Mouse (Mus musculus): ENCODE measurements around the gene Mink1. TPM values are rescaled to one million over a fixed set of nuclear protein-coding genes. Genes with fewer than 3 reads are reported as not detected.
A peak's percentile ranks its signal among the peaks of the same experiment; 100 is the strongest.

Mink1 gene
- total RNA-seq, 1 experiment: 23.0 TPM

DNA sequence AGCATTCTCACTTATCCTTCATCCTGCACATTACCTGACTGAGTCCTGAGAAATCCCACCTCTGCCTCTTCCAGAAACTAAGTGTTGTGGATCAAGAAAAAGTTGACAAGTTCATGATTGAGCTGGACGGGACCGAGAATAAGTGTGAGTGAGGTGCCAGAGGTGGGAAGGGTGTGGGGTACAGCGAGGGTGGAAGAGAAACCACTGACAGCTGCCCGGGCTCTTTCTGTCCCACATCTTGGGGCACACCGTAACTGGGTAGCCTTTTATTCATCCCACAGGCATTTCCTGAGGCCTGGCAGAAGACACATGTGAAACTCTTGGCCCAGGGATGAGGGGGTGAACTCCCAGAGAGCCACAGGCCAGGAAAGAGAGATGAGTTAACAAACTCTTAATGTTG, 95.8 kb downstream of the Mink1 start:
- H3K4me1 ChIP-seq (ENCODE audit: control insufficient read depth in 2 of 2, insufficient read depth in 2 of 2, low read length in 2 of 2, poor library complexity in 1 of 2): peaks cover 8 to 25% of the 10 kb centered on the region in 2 experiments; a peak in 3 of 4 replicates
- no peak overlapping the region for H3K4me3 ChIP-seq (ENCODE audit: insufficient read depth in 1 of 2, low read depth in 1 of 2, low read length in 2 of 2, poor library complexity in 1 of 2, severe bottlenecking in 1 of 2)
- in situ Hi-C loops (cut with MboI; ENCODE audit: low sequenced_read_pairs in 2 of 2, unreplicated experiment in 2 of 2): no loop called here
- H3K27ac ChIP-seq (ENCODE audit: insufficient read depth, low read depth, low read length, poor library complexity, severe bottlenecking): no peak overlapping the region
- H3K9me3 ChIP-seq (ENCODE audit: control insufficient read depth, insufficient read depth, low read depth, low read length): no peaks in the 10 kb centered on the region
- peak overlapping the region; percentile 27; the same call in 1 of the 2 replicates for H3K9ac ChIP-seq (ENCODE audit: insufficient read depth, low read depth, low read length, poor library complexity, severe bottlenecking)
- no peak for TF ChIP-seq ZNF384 (IDR thresholded peaks at IDR 0.05; ENCODE audit: low read depth, low read length)
- no peak for TF ChIP-seq ZC3H11A (IDR thresholded peaks at IDR 0.05; ENCODE audit: borderline replicate concordance, low read depth, low read length)
- no peak for TF ChIP-seq HCFC1 (IDR thresholded peaks at IDR 0.05; ENCODE audit: borderline replicate concordance, insufficient read depth, low read length)
- TF ChIP-seq MAFK (IDR thresholded peaks at IDR 0.05; ENCODE audit: insufficient read depth, low read depth, low read length): no peak
- no peak for TF ChIP-seq CHD2 (IDR thresholded peaks at IDR 0.05; ENCODE audit: low read depth, low read length)
- H3K36me3 ChIP-seq (ENCODE audit: control insufficient read depth, insufficient read depth, low read length, poor library complexity, severe bottlenecking): peaks cover 14% of the 10 kb centered on the region
- no peak for DNase-seq (ENCODE audit: low read depth, low spot score)

DNA sequence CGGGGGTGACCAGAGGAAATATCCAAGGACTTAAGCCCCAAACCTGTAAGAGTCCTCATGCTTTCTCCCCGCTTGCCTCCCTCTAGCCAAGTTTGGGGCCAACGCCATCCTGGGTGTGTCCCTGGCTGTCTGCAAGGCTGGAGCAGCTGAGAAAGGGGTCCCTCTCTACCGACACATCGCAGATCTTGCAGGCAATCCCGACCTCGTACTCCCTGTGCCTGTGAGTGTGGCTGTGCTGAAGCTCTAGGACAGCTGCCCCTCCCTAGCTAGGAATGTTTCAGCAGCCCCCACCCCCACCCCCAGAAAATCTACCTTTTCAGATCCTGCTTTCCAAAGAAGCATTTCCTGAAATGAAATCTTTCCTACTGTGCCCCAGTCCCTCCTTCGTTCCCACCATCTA, 96.3 kb downstream of the Mink1 start:
- TF ChIP-seq CHD2 (IDR thresholded peaks at IDR 0.05; ENCODE audit: low read depth, low read length) (no peak), ZNF384 (IDR thresholded peaks at IDR 0.05; ENCODE audit: low read depth, low read length) (no peak), HCFC1 (IDR thresholded peaks at IDR 0.05; ENCODE audit: borderline replicate concordance, insufficient read depth, low read length) (no peak), MAFK (IDR thresholded peaks at IDR 0.05; ENCODE audit: insufficient read depth, low read depth, low read length) (no peak), ZC3H11A (IDR thresholded peaks at IDR 0.05; ENCODE audit: borderline replicate concordance, low read depth, low read length) (no peak)
- no peaks in the 10 kb centered on the region for H3K9me3 ChIP-seq (ENCODE audit: control insufficient read depth, insufficient read depth, low read depth, low read length)
- peak overlapping the region; percentile 27; the same call in 1 of the 2 replicates for H3K9ac ChIP-seq (ENCODE audit: insufficient read depth, low read depth, low read length, poor library complexity, severe bottlenecking)
- H3K4me1 ChIP-seq (ENCODE audit: control insufficient read depth in 2 of 2, insufficient read depth in 2 of 2, low read length in 2 of 2, poor library complexity in 1 of 2): peaks cover 8 to 25% of the 10 kb centered on the region in 2 experiments; a peak in 3 of 4 replicates
- no peak for DNase-seq (ENCODE audit: low read depth, low spot score)
- no peak overlapping the region for H3K4me3 ChIP-seq (ENCODE audit: insufficient read depth in 1 of 2, low read depth in 1 of 2, low read length in 2 of 2, poor library complexity in 1 of 2, severe bottlenecking in 1 of 2)
- peaks cover 14% of the 10 kb centered on the region for H3K36me3 ChIP-seq (ENCODE audit: control insufficient read depth, insufficient read depth, low read length, poor library complexity, severe bottlenecking)
- in situ Hi-C loops (cut with MboI; ENCODE audit: low sequenced_read_pairs in 2 of 2, unreplicated experiment in 2 of 2): no loop called here
- H3K27ac ChIP-seq (ENCODE audit: insufficient read depth, low read depth, low read length, poor library complexity, severe bottlenecking): no peak overlapping the region

DNA sequence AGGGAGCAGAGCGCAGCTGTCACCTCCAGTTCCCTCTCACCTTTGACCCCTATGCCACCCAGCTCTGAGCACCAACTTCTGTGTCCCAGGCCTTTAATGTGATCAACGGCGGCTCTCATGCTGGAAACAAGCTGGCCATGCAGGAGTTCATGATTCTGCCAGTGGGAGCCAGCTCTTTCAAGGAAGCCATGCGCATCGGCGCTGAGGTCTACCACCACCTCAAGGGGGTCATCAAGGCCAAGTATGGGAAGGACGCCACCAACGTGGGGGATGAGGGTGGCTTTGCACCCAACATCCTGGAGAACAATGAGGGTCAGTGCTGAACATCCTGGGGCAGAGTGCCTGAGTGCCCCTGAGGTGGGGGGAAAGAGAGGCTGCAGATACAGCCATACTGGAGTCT, 97.9 kb downstream of the Mink1 start:
- Histone ChIP-seq H3K36me3 (ENCODE audit: control insufficient read depth, insufficient read depth, low read length, poor library complexity, severe bottlenecking) (peaks cover 25% of the 10 kb centered on the region), H3K9ac (ENCODE audit: insufficient read depth, low read depth, low read length, poor library complexity, severe bottlenecking) (no peak overlapping the region), H3K27ac (ENCODE audit: insufficient read depth, low read depth, low read length, poor library complexity, severe bottlenecking) (no peak overlapping the region), H3K9me3 (ENCODE audit: control insufficient read depth, insufficient read depth, low read depth, low read length) (no peaks in the 10 kb centered on the region), H3K4me1 (ENCODE audit: control insufficient read depth in 2 of 2, insufficient read depth in 2 of 2, low read length in 2 of 2, poor library complexity in 1 of 2) (peaks cover 8 to 25% of the 10 kb centered on the region in 2 experiments; a peak in 3 of 4 replicates), H3K4me3 (ENCODE audit: insufficient read depth in 1 of 2, low read depth in 1 of 2, low read length in 2 of 2, poor library complexity in 1 of 2, severe bottlenecking in 1 of 2) (no peak overlapping the region)
- no peak for DNase-seq (ENCODE audit: low read depth, low spot score)
- no peak for TF ChIP-seq MAFK (IDR thresholded peaks at IDR 0.05; ENCODE audit: insufficient read depth, low read depth, low read length)
- no peak for TF ChIP-seq ZC3H11A (IDR thresholded peaks at IDR 0.05; ENCODE audit: borderline replicate concordance, low read depth, low read length)
- TF ChIP-seq ZNF384 (IDR thresholded peaks at IDR 0.05; ENCODE audit: low read depth, low read length): no peak
- no peak for TF ChIP-seq HCFC1 (IDR thresholded peaks at IDR 0.05; ENCODE audit: borderline replicate concordance, insufficient read depth, low read length)
- no peak for TF ChIP-seq CHD2 (IDR thresholded peaks at IDR 0.05; ENCODE audit: low read depth, low read length)
- in situ Hi-C loops (cut with MboI; ENCODE audit: low sequenced_read_pairs in 2 of 2, unreplicated experiment in 2 of 2): no loop called here

DNA sequence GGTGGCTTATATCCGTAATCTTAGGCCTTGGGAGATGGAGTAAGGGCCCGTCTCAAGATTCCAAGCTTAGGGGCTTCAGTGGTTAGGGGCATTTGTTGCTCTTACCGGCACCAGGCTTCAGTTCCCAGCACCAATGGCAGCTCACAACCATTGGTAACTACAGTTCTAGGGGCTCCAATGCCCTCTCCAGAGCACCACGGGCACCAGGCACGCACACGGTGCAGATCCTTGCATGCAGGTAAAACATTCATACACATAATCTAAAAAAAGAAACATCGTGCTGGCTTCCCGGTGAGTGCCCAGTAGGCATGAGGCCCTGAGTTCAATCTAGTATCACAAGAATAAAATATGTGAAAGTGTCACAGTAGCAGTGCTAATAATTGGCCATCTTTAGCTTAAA, 100.4 kb downstream of the Mink1 start:
- Histone ChIP-seq H3K9me3 (ENCODE audit: control insufficient read depth, insufficient read depth, low read depth, low read length) (no peaks in the 10 kb centered on the region), H3K27ac (ENCODE audit: insufficient read depth, low read depth, low read length, poor library complexity, severe bottlenecking) (no peak overlapping the region; the same call in 1 of the 2 replicates), H3K9ac (ENCODE audit: insufficient read depth, low read depth, low read length, poor library complexity, severe bottlenecking) (no peak overlapping the region), H3K4me3 (ENCODE audit: insufficient read depth in 1 of 2, low read depth in 1 of 2, low read length in 2 of 2, poor library complexity in 1 of 2, severe bottlenecking in 1 of 2) (no peak overlapping the region), H3K4me1 (ENCODE audit: control insufficient read depth in 2 of 2, insufficient read depth in 2 of 2, low read length in 2 of 2, poor library complexity in 1 of 2) (peaks cover 2 to 9% of the 10 kb centered on the region in 2 experiments), H3K36me3 (ENCODE audit: control insufficient read depth, insufficient read depth, low read length, poor library complexity, severe bottlenecking) (peaks cover 35% of the 10 kb centered on the region)
- DNase-seq (ENCODE audit: low read depth, low spot score): no peak
- in situ Hi-C loops (cut with MboI; ENCODE audit: low sequenced_read_pairs in 2 of 2, unreplicated experiment in 2 of 2): no loop called here
- no peak for TF ChIP-seq ZC3H11A (IDR thresholded peaks at IDR 0.05; ENCODE audit: borderline replicate concordance, low read depth, low read length)

DNA sequence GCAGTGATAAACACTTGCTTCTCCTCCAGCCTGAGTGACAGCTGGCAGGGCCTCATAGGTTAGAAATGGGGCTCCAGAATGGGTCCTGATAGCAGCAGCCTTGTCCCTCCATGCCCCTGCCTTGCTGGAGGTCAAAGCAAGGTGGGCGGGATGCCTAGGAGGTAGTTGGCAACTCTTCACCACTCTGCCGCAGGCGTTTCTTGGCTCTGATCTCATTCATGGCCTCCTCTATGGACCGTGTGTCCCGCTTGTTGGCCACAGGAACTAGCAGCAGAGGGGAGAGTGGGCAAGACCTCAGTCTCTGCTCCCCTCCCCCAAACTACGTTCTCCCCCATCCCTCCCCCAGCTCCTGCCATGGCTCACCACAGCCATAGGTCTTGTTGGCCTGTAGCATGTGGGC, 101.3 kb downstream of the Mink1 start:
- no peak for DNase-seq (ENCODE audit: low read depth, low spot score)
- Histone ChIP-seq H3K4me3 (ENCODE audit: insufficient read depth in 1 of 2, low read depth in 1 of 2, low read length in 2 of 2, poor library complexity in 1 of 2, severe bottlenecking in 1 of 2) (no peak overlapping the region), H3K4me1 (ENCODE audit: control insufficient read depth in 2 of 2, insufficient read depth in 2 of 2, low read length in 2 of 2, poor library complexity in 1 of 2) (peaks cover 0 to 3% of the 10 kb centered on the region in 2 experiments; a peak in 3 of 4 replicates), H3K9me3 (ENCODE audit: control insufficient read depth, insufficient read depth, low read depth, low read length) (no peaks in the 10 kb centered on the region), H3K36me3 (ENCODE audit: control insufficient read depth, insufficient read depth, low read length, poor library complexity, severe bottlenecking) (peaks cover 35% of the 10 kb centered on the region), H3K9ac (ENCODE audit: insufficient read depth, low read depth, low read length, poor library complexity, severe bottlenecking) (no peak overlapping the region), H3K27ac (ENCODE audit: insufficient read depth, low read depth, low read length, poor library complexity, severe bottlenecking) (no peak overlapping the region; the same call in 1 of the 2 replicates)
- no peak for TF ChIP-seq CHD2 (IDR thresholded peaks at IDR 0.05; ENCODE audit: low read depth, low read length)
- no peak for TF ChIP-seq ZNF384 (IDR thresholded peaks at IDR 0.05; ENCODE audit: low read depth, low read length)
- TF ChIP-seq ZC3H11A (IDR thresholded peaks at IDR 0.05; ENCODE audit: borderline replicate concordance, low read depth, low read length): no peak
- no peak for TF ChIP-seq MAFK (IDR thresholded peaks at IDR 0.05; ENCODE audit: insufficient read depth, low read depth, low read length)
- no peak for TF ChIP-seq HCFC1 (IDR thresholded peaks at IDR 0.05; ENCODE audit: borderline replicate concordance, insufficient read depth, low read length)
- in situ Hi-C loops (cut with MboI; ENCODE audit: low sequenced_read_pairs in 2 of 2, unreplicated experiment in 2 of 2): no loop called here

Other genes starting within 250 kb of the Mink1 start
- gene Alox12e, start 240.3 kb upstream of the Mink1 start, total RNA-seq (2012; rRNA removed): 0.16 and 0.27 TPM in 2 replicates
- 0.53 and 1.7 TPM in 2 replicates for gene Alox15, start 210.8 kb upstream of the Mink1 start, total RNA-seq (2012; rRNA removed)
- gene Pelp1, start 152.8 kb upstream of the Mink1 start, total RNA-seq (2012; rRNA removed): 76.5 and 77.5 TPM in 2 replicates
- 30.6 and 43.1 TPM in 2 replicates for gene Arrb2, start 130.2 kb upstream of the Mink1 start, total RNA-seq (2012; rRNA removed)
- 29.1 and 31.2 TPM in 2 replicates for gene Med11, start 111.0 kb upstream of the Mink1 start, total RNA-seq (2012; rRNA removed)
- 0.54 and 1.5 TPM in 2 replicates for gene Zmynd15, start 103.4 kb upstream of the Mink1 start, total RNA-seq (2012; rRNA removed)
- gene Cxcl16, start 102.9 kb upstream of the Mink1 start, total RNA-seq (2012; rRNA removed): 2.9 and 6.6 TPM in 2 replicates
- 3.8 and 4.6 TPM in 2 replicates for gene Tm4sf5, start 57.6 kb upstream of the Mink1 start, total RNA-seq (2012; rRNA removed)
- gene Vmo1, start 48.3 kb upstream of the Mink1 start, total RNA-seq (2012; rRNA removed): not detected in 2 replicates
- 0.42 and 0.54 TPM in 2 replicates for gene Gltpd2, start 43.7 kb upstream of the Mink1 start, total RNA-seq (2012; rRNA removed)
- 506 and 612 TPM in 2 replicates for gene Psmb6, start 37.5 kb upstream of the Mink1 start, total RNA-seq (2012; rRNA removed)
- gene Gm40193, start 29.9 kb upstream of the Mink1 start, total RNA-seq (2012; rRNA removed): not detected in 2 replicates
- gene Pld2, start 22.8 kb upstream of the Mink1 start, total RNA-seq (2012; rRNA removed): 4.4 and 6.3 TPM in 2 replicates
- gene 4930544D05Rik, start 53.0 kb downstream of the Mink1 start, total RNA-seq (2012; rRNA removed): 0.45 and 0.53 TPM in 2 replicates
- 1.2 TPM in 1 of 2 replicates, not detected in the other for gene Chrne, start 56.3 kb downstream of the Mink1 start, total RNA-seq (2012; rRNA removed)
- 0.45 and 0.85 TPM in 2 replicates for gene Gp1ba, start 76.2 kb downstream of the Mink1 start, total RNA-seq (2012; rRNA removed)
- gene Rnf167, start 84.4 kb downstream of the Mink1 start, total RNA-seq (2012; rRNA removed): 113 and 157 TPM in 2 replicates
- 84.5 and 97.4 TPM in 2 replicates for gene Slc25a11, start 84.6 kb downstream of the Mink1 start, total RNA-seq (2012; rRNA removed)
- 474 and 732 TPM in 2 replicates for gene Pfn1, start 91.8 kb downstream of the Mink1 start, total RNA-seq (2012; rRNA removed)
- 21.1 and 31.7 TPM in 2 replicates for gene Eno3, start 94.3 kb downstream of the Mink1 start, total RNA-seq (2012; rRNA removed)
- 68.0 and 74.5 TPM in 2 replicates for gene Spag7, start 106.5 kb downstream of the Mink1 start, total RNA-seq (2012; rRNA removed)
- gene Camta2, start 125.2 kb downstream of the Mink1 start, total RNA-seq (2012; rRNA removed): 3.9 and 5.6 TPM in 2 replicates
- gene Inca1, start 137.3 kb downstream of the Mink1 start, total RNA-seq (2012; rRNA removed): 0.48 and 1.2 TPM in 2 replicates
- 25.3 and 29.2 TPM in 2 replicates for gene Kif1c, start 137.7 kb downstream of the Mink1 start, total RNA-seq (2012; rRNA removed)
- 1.4 and 2.1 TPM in 2 replicates for gene Zfp3, start 201.3 kb downstream of the Mink1 start, total RNA-seq (2012; rRNA removed)
- gene Scimp, start 249.7 kb downstream of the Mink1 start, total RNA-seq (2012; rRNA removed): not detected in 2 replicates

Data from ES-E14 (cell line).